Mouse (Mus musculus) ES-E14 (cell line): Measurements from ENCODE around the gene Krtap2-4. TPM values are rescaled to one million over a fixed set of nuclear protein-coding genes. Genes with fewer than 3 reads are reported as not detected.
"Not testable (repeated sequence)": the region's sequence is repeated elsewhere in the genome, so short reads cannot be mapped to it uniquely, and the experiment has no call there.

ENCODE experiments used
- DNase-seq: peaks from one replicate; pipeline ENCODE4 v3.0.0-alpha.2; 2013; ENCODE audit warnings: low read depth, low spot score
- H3K27ac ChIP-seq: 2 replicates; pipeline ENCODE4 v1.5.1; 2012; ENCODE audit warnings: low read depth, mild to moderate bottlenecking, low read length, moderate library complexity, mixed read lengths; ENCODE audit not compliant: poor library complexity, insufficient read depth, severe bottlenecking
- H3K36me3 ChIP-seq: 2 replicates; pipeline ENCODE4 v1.6.1; 2012; ENCODE audit warnings: mild to moderate bottlenecking, low read length, moderate library complexity, mixed read lengths; ENCODE audit not compliant: control insufficient read depth, poor library complexity, insufficient read depth, severe bottlenecking
- H3K4me1 ChIP-seq, 2 experiments: fragments of 150-350 bp in 1 of 2; sonication (generic) in 1 of 2; 2 replicates each; pipeline ENCODE4 v1.6.1; 2012; ENCODE audit warnings: low read length in 2 of 2, mild to moderate bottlenecking in 1 of 2, mixed read lengths in 1 of 2; ENCODE audit not compliant: control insufficient read depth in 2 of 2, insufficient read depth in 2 of 2, poor library complexity in 1 of 2
- H3K4me3 ChIP-seq, 2 experiments: fragments of 150-350 bp in 1 of 2; sonication (generic) in 1 of 2; 2 replicates each; pipeline ENCODE4 v1.5.1; 2012; ENCODE audit warnings: low read length in 2 of 2, low read depth in 1 of 2, mild to moderate bottlenecking in 1 of 2, mixed read lengths in 1 of 2; ENCODE audit not compliant: insufficient read depth in 1 of 2, poor library complexity in 1 of 2, severe bottlenecking in 1 of 2
- H3K9ac ChIP-seq: 2 replicates; pipeline ENCODE4 v1.6.1; 2012; ENCODE audit warnings: low read depth, mild to moderate bottlenecking, low read length, mixed read lengths; ENCODE audit not compliant: poor library complexity, insufficient read depth, severe bottlenecking
- H3K9me3 ChIP-seq: fragments of 150-350 bp; sonication (generic); 2 replicates; pipeline ENCODE4 v1.6.1; 2012; ENCODE audit warnings: low read depth, mild to moderate bottlenecking, low read length; ENCODE audit not compliant: control insufficient read depth, insufficient read depth
- CHD2 ChIP-seq: IDR thresholded peaks from 2 replicates; pipeline ENCODE4 v1.6.1; 2014; ENCODE audit warnings: mild to moderate bottlenecking, low read depth, low read length, inconsistent platforms
- HCFC1 ChIP-seq: IDR thresholded peaks from 2 replicates; pipeline ENCODE4 v1.6.1; 2012; ENCODE audit warnings: low read length, inconsistent platforms, borderline replicate concordance; ENCODE audit not compliant: insufficient read depth
- MAFK ChIP-seq: IDR thresholded peaks from 2 replicates; pipeline ENCODE4 v1.6.1; 2014; ENCODE audit warnings: mild to moderate bottlenecking, low read depth, low read length, inconsistent platforms; ENCODE audit not compliant: insufficient read depth
- ZC3H11A ChIP-seq: IDR thresholded peaks from 2 replicates; pipeline ENCODE4 v1.6.1; 2012; ENCODE audit warnings: low read depth, mild to moderate bottlenecking, inconsistent platforms, low read length, borderline replicate concordance
- ZNF384 ChIP-seq: IDR thresholded peaks from 2 replicates; pipeline ENCODE4 v1.6.1; 2012; ENCODE audit warnings: low read depth, low read length, inconsistent platforms
- in situ Hi-C, 2 experiments: fragments of 600-800 bp; cut with MboI; formaldehyde crosslinking; loops; one replicate each; pipeline ENCODE4 v1.15.1; 2025; ENCODE audit warnings: low sequenced_read_pairs in 2 of 2, inconsistent platforms in 1 of 2; ENCODE audit not compliant: unreplicated experiment in 2 of 2
- total RNA-seq: library from RNA; depleted of rRNA; stranded (reverse); fragments of 300-350 nt; gene quantifications from 2 replicates; pipeline ENCODE4 v1.2.3, GENCODE M21; 2012; rRNA removed

Gene Krtap2-4
- total RNA-seq = not detected in 2 replicates

GRCm38 (mm10) chr11:99614796-99615363 is at the start of gene Krtap2-4:
Krtap2-4 (minus strand) TSS chr11:99614846.
- TF ChIP-seq ZNF384 (no peak), MAFK (no peak), CHD2 (no peak), ZC3H11A (no peak), HCFC1 (no peak)
- no peaks in the 10 kb centered on the region for H3K36me3 ChIP-seq
- H3K9me3 ChIP-seq = no peaks in the 10 kb centered on the region
- no peaks in the 10 kb centered on the region for H3K4me1 ChIP-seq
- H3K9ac ChIP-seq = no peak within 1 kb of the TSS
- in situ Hi-C loops = no loop called here
- no peak within 1 kb of the TSS for H3K4me3 ChIP-seq
- no peak within 1 kb of the TSS for H3K27ac ChIP-seq
- DNase-seq = no peak

GRCm38 (mm10) chr11:99662802-99663201 is 48.2 kb upstream of the Krtap2-4 start:
- Histone ChIP-seq H3K9ac (no peak overlapping the region), H3K36me3 (no peaks in the 10 kb centered on the region), H3K27ac (no peak overlapping the region), H3K4me3 (no peak overlapping the region), H3K4me1 (peaks cover 0 to 4% of the 10 kb centered on the region in 2 experiments; a peak in 2 of 4 replicates), H3K9me3 (no peaks in the 10 kb centered on the region)
- no peak for DNase-seq
- TF ChIP-seq ZC3H11A (no peak), CHD2 (no peak), ZNF384 (no peak), HCFC1 (no peak), MAFK (no peak)
- in situ Hi-C loops = no loop called here

- H3K4me1 ChIP-seq = peaks cover 0 to 11% of the 10 kb centered on the region in 2 experiments; a peak in 2 of 4 replicates
- TF ChIP-seq MAFK = no peak
- in situ Hi-C loops = no loop called here
- H3K4me3 ChIP-seq = no peak overlapping the region
- no peak overlapping the region for H3K27ac ChIP-seq
- H3K9me3 ChIP-seq = no peaks in the 10 kb centered on the region
- H3K36me3 ChIP-seq = no peaks in the 10 kb centered on the region
- DNase-seq = no peak
- H3K9ac ChIP-seq = no peak overlapping the region
These were observed 44.6 kb upstream of the Krtap2-4 start for GRCm38 (mm10) chr11:99659256-99659655.

GRCm38 (mm10) chr11:99658467-99659010 is 43.9 kb upstream of the Krtap2-4 start, which contains the start of gene Gm11563:
Gm11563 (minus strand) TSS chr11:99658960.
- peaks cover 0 to 11% of the 10 kb centered on the region in 2 experiments; a peak in 2 of 4 replicates for H3K4me1 ChIP-seq
- H3K4me3 ChIP-seq, in situ Hi-C loops, H3K27ac ChIP-seq, DNase-seq, H3K36me3 ChIP-seq, H3K9me3 ChIP-seq, H3K9ac ChIP-seq: not testable (repeated sequence)

- H3K4me3 ChIP-seq = no peak overlapping the region
- no peaks in the 10 kb centered on the region for H3K9me3 ChIP-seq
- in situ Hi-C loops = no loop called here
- H3K4me1 ChIP-seq = peaks cover 0 to 11% of the 10 kb centered on the region in 2 experiments; a peak in 2 of 4 replicates
- peak; percentile 63 for DNase-seq
- TF ChIP-seq HCFC1 (no peak), ZC3H11A (no peak), MAFK (no peak), ZNF384 (no peak), CHD2 (no peak)
- no peaks in the 10 kb centered on the region for H3K36me3 ChIP-seq
- H3K27ac ChIP-seq = no peak overlapping the region
- no peak overlapping the region for H3K9ac ChIP-seq
These were observed 42.4 kb upstream of the Krtap2-4 start for GRCm38 (mm10) chr11:99657051-99657450.
